Mouse (Mus musculus) MEL-GATA-1-ER (cell line): ENCODE results near the gene Col4a1.

Experiments
- DNase-seq: peaks from one replicate; pipeline ENCODE4 v3.0.0-alpha.2; 2012; ENCODE audit warnings: low read depth; ENCODE audit errors: extremely low read depth

Gene Col4a1

DNA sequence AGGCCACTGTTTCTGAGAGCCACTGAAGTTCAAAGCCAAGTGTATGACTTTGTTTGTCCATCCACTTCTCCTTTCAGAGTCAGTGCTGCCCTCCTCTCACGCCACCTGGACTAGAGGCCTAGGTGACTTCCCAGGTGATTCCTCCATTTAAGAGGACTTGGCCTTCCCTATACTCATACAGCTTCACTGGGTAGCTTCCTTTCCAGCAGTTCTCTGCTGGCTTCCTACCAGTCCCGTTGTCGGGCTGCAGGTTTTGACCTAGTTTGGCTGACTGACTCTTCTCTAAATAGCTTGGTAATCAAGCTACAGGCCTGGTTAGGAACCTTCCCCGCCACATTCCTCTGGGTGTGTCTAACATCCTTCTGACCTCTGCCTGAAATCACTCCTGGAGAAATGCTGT, 18.9 kb upstream of the Col4a1 start:
- no peak for DNase-seq

- no peak for DNase-seq
Observed at GRCm38 (mm10) chr8:11327722-11328417, 15.2 kb upstream of the Col4a1 start.

DNA sequence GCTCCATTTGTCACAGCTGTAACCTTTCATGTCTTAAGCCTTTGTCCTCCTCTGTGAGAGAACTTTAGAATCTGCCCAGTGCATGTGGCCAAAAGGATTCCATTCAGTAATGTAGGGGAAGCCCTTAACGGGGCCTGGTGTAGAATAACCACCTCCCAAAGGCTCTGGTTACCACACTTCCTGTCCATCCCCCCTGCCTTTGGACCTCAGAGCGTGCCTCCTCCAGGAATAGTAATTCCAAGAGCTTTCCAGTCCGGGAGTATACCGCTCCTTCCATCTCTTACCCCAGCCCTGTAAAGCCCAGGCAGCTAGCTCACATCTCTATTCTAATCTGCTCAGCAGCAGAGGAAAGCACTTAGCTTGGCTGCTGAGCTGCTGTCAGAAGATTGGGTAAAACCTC, 14.7 kb upstream of the Col4a1 start:
- no peak for DNase-seq

DNA sequence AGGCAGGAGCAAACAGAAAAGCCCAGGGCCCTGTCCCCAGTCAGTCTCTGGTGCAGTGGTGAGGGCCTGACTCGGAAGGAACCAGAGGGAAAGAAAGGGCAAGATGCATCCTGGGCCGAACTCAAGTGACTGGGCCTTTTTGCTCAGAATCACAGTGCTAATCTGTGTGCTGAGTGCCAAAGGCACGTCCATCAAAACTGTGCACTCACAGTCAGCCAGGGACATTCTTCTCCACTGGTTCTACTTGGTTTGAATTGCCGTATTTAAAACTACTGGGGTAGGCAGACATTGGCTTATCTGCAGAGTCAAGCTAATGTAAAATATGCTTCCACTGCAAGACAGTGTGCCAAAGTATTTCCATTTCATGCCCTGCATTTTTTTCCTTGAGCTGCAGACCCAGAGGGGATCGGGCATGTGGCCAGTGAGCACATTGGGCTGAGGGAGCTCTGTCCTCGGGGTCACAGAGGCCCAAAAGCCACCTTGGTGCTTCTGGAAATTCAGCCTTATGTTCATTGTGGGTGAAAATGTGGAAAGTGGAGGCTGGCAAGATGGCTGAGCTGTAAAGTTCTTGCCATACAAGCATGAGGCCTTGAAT, 12.3 kb upstream of the Col4a1 start:
- DNase-seq = no peak

GRCm38 (mm10) chr8:11323681-11324080, 11.1 kb upstream of the Col4a1 start:
- no peak for DNase-seq

GRCm38 (mm10) chr8:11322724-11323585, 10.3 kb upstream of the Col4a1 start:
- no peak for DNase-seq

DNA sequence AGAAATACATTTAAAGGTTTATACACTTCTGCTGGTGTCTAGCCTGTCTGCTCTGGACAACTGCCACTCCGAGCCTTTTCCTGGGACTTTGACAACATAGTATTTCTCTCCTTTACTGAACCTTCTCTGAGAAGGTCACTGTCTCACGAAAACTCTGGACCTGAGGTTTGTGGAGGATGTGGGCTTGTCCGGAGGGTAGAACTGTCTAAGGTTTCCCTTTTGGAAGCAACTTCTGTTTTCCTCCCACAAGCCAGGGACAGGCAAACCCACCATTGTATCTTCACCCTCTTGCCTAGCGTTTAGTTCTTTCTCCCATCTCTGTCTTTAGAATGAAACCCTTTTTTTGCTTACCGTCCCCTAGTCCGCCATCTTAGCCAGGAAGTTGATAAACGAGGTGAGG, 9.2 kb upstream of the Col4a1 start:
- DNase-seq = no peak

GRCm38 (mm10) chr8:11319405-11319804, 6.8 kb upstream of the Col4a1 start:
- no peak for DNase-seq

GRCm38 (mm10) chr8:11316118-11316517, 3.5 kb upstream of the Col4a1 start:
- no peak for DNase-seq

DNA sequence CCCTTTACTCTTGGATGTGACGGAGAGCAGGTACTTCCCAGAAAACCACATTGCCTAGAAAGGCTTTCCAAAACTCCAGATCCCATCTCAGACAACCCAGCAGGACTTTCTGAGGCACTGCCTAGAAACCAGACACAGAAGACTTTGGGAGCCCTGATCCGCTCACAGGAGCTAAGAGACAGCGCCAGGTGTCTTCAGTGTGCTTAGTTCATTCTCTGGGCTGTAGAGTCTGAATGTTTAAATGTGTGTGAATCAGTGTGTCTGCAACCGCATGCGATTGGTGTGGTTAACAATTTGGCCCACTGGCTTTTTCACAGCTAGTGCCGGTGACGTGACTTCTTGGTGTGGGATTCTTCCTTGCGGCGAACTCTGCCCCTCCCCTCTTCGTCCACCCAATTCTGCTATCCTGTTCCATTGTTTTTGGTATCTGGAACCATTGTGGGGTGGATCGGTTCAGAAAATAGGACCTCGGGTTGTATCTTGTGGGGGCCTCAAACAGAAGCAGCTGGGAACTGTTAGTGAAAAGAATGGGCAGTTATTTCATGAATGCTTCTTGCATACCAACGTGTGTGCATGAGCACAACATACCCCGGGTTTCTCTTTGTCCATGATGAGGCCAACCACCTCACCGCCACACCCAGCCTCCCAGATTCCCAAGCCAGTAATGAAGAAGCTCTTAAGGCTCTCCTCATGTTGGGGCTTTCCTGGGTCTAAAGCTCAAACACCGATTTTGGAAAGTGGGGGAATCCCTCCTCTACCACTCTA, 2.7 kb upstream of the Col4a1 start:
- DNase-seq = no peak

DNA sequence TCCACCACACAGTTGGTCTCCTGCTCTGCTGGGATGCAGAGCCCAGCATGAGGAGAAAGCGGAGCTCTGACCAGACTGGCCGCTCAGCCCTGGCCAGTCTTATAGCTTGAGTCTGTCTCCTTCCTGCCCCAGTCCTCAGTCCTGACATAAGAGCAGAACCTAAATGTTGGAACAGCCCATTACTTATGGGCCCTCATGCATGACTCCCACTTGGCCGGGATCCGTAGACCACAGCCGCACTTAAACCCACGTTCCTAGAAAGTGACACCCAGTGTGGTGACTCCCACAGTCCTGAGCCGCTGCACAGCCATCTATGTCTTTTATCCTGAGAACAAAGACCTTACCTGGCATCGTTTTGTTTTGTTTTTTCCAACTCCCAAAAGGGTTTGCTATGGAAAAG, 2.0 kb upstream of the Col4a1 start:
- no peak for DNase-seq

DNA sequence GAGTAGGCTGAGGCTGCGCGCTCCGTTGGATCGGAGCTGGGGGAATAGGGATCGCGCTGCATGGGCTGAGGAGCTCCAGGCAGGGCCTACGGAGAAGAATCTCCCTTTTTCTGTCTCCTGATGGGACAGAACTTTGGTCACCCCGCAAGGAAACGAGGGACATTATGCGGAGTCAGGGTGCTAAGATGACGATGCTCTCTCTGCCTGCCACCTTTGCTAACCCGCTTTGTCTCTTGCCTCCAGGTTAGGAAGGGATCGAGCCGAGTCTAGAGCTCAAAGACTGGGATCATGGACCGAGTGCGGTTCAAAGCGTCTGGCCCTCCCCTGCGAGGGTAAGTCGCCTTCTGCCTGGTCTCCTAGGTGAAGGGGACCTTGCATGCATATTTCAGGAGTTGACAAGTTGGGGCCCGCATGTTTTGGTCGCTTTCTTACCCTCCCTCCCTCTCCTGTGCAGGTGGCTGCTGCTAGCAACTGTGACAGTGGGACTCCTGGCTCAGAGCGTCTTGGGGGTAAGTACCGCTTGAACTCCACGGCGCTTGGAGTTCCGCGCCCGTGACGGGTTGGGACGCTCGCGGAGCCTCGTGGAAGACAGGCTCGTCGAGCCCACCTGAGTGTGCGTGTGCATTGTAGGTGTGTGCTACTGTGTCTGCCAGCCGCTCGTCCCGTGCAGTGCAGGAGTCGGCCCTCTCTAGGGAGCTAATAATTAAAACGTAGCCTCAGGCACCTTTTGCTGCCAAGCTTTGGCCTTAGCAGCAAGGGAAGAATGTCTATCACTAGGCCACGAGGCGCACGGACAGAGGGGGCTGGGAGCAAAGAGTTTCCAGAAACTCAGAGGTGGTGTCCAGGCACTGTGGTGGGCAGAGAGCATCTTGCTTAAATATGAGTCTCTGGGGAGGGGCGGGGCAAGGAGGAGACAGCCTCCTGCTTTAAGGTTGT, 818 bp upstream of the Col4a1 start:
- no peak for DNase-seq

DNA sequence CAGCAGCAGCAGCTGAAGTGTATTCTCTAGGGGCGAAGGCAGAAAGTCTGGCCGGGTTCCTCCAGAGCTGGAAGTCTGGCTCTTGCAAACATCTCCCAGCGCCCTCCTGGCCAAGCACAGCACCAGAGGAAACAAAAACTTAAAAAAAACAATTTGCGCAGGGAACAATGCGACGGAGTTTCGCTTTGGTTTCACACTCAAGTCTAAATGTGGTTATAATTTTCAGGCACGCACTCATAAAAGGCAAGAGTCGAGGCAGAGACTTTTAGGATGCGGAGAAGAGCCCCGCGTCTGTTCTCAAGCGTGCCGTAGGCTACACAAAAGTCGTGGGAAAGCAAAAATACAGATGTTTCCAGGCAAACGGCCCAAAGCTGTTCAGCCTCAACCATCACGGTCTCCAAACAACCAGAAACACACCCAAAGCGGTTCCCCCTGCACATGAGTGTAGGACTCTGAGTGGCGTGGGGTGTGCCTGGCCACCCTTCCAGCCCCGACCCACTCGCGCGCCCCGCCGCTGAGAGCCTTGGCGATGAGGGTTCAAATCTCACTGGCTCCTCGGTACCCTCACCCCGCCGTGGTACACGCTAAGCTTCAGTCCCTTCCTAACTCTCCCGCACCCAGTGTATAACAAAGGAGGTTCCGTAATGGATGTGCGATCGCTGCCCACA, 811 bp downstream of the Col4a1 start:
- DNase-seq = no peak

- DNase-seq = no peak
Observed at GRCm38 (mm10) chr8:11310049-11310448, 2.6 kb downstream of the Col4a1 start.

DNA sequence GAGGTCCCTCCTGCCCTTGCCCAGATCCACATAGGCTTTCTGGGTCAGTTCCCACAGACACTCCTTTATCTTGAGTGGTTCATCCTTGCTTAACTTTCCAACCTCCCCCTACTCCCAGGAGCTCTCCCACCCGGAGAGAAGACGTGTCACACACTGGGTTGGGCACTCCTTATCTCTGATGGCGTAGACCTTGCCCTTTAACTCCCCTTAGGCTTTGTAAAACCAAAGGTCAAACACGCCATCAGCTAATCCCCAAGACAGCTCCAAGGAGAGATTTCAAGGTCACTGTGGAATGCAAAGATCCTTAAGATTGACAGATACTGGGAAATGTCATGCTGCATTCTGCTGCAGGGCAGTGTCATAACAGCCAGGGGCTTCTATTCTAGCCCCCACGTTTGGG, 3.4 kb downstream of the Col4a1 start:
- DNase-seq = no peak

GRCm38 (mm10) chr8:11308570-11308998, 4.0 kb downstream of the Col4a1 start:
- DNase-seq = no peak

GRCm38 (mm10) chr8:11307451-11307850, 5.2 kb downstream of the Col4a1 start:
- DNase-seq = no peak

- DNase-seq = no peak
Observed at GRCm38 (mm10) chr8:11305539-11305938, 7.1 kb downstream of the Col4a1 start.

DNA sequence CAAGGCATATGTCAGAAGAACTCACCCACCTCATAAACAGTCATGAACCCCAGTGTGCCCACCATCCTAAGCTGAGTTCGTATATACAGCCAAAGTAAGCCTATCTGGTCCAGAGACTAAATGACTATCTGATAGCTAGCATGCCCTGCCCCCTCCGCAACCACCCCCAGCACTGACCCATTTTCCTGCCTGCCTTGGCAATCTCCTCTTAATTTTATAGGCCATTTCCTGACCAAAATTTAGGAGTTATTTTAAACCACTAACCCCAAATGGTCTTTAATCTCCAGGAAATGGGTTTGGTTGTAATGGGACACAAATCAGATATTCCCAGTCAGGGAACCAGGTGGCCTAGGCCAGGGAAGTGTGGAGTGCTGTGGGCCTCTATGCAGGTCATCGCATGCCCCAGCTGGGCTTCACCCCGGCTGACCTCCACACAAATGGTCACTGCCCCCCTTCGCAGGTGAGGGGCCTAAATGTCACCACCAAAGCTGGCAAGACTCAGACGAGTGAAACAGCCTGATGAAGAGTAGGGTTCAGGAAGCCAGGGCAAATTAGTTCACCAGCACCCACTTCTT, 8.5 kb downstream of the Col4a1 start:
- no peak for DNase-seq

- DNase-seq = no peak
Observed at GRCm38 (mm10) chr8:11300436-11300835, 12.2 kb downstream of the Col4a1 start.
